Mouse (Mus musculus) midbrain, embryonic 14.5 days (tissue): ENCODE results near the gene Mex3a. TPM values are rescaled to one million over a fixed set of nuclear protein-coding genes. Genes with fewer than 3 reads are reported as not detected.

Source experiments
- ATAC-seq: fragments of 200-750 bp; cut with Nextera tagmentation; 2 replicates; pipeline ENCODE4 v1.8.0; 2017; ENCODE audit warnings: moderate number of reproducible peaks, moderate library complexity; ENCODE audit not compliant: low FRiP score, low TSS enrichment
- DNase-seq: peaks from one replicate; pipeline ENCODE4 v3.0.0-alpha.2; 2015
- H3K27ac ChIP-seq: fragments of 300-500 bp; sonication (generic); replicated peaks from 2 replicates; pipeline ENCODE4 v1.5.1; 2014; ENCODE audit warnings: mild to moderate bottlenecking, low read depth, low read length, moderate library complexity
- H3K27me3 ChIP-seq: fragments of 300-500 bp; sonication (generic); 2 replicates; pipeline ENCODE4 v1.6.1; 2014; ENCODE audit warnings: low read length, control low read depth, mixed read lengths; ENCODE audit not compliant: control insufficient read depth, insufficient read depth
- H3K36me3 ChIP-seq: fragments of 300-500 bp; sonication (generic); 2 replicates; pipeline ENCODE4 v1.6.1; 2014; ENCODE audit warnings: low read length, control low read depth; ENCODE audit not compliant: control insufficient read depth, insufficient read depth
- H3K4me1 ChIP-seq: fragments of 300-500 bp; sonication (generic); 2 replicates; pipeline ENCODE4 v1.6.1; 2014; ENCODE audit warnings: mild to moderate bottlenecking, antibody characterized with exemption, low read length, control low read depth; ENCODE audit not compliant: control insufficient read depth, insufficient read depth
- H3K4me2 ChIP-seq: fragments of 300-500 bp; sonication (generic); 2 replicates; pipeline ENCODE4 v1.6.1; 2014; ENCODE audit warnings: mild to moderate bottlenecking, low read length, moderate library complexity
- H3K4me3 ChIP-seq: fragments of 300-500 bp; sonication (generic); replicated peaks from 2 replicates; pipeline ENCODE4 v1.5.1; 2014; ENCODE audit warnings: low read depth, low read length
- H3K9ac ChIP-seq: fragments of 300-500 bp; sonication (generic); replicated peaks from 2 replicates; pipeline ENCODE4 v1.6.1; 2014; ENCODE audit warnings: mild to moderate bottlenecking, low read length, moderate library complexity
- H3K9me3 ChIP-seq: fragments of 300-500 bp; sonication (generic); 2 replicates; pipeline ENCODE4 v1.6.1; 2016; ENCODE audit warnings: low read length, control low read depth, mixed read lengths; ENCODE audit not compliant: control insufficient read depth
- WGBS: fragments of 180-500 bp; shearing (Covaris S2); extraction: QIAGEN DNeasy Blood & Tissue Kit; methylation state at CpG from one replicate; pipeline ENCODE4 v1.1.7; 2014; 5-methylcytosine and 5-hydroxymethylcytosine counted together
- polyA plus RNA-seq: library from polyadenylated mRNA; unstranded; fragments of >200 nt; fragmentation: Nextera tagmentation; extraction: Ambion mirVana; gene quantifications from 2 replicates; pipeline ENCODE4 v1.2.1, GENCODE M21; 2014

The Mex3a gene
- polyA plus RNA-seq, 1 experiment from 2014 or later = 51.8 TPM

DNA sequence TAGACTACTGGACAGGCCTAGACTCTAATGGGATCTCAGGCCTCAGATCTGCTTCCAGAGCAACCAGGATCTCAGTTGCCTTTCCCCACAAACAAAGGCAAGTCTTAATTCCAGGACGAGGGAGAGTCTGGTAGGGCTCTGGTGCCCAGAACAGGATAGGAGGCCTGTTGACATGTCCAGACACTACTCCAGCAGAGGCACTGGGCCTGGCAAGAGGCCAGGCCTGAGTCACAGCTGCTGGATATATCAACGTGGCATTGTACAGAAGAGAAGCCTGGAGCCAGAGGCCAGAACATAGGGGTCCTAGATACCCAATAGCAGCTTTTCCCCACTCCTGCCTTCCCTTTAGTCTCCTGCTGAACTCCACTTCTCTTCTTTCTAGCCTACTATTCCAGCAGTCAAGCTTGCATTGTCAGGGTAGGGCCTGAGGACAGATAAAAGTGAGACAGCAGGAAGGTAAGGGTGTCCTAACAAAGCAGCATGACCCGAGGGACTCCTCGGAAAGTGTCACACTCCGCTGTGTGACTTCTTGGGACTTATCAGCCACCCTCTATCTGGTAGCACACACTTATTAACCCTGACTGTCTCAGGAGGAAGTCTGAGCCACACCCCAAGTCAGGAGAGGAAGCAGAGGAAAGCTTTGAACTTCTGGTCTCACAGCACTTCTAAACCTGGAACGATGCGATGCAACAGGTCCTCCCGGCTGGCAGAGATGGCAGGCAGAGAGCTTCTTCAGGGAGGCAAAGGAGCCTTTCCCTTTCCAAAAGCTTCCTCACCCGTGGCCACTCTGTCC is 37.2 kb upstream of the Mex3a start:
- ATAC-seq = no peak
- peak; percentile 37 for DNase-seq

DNA sequence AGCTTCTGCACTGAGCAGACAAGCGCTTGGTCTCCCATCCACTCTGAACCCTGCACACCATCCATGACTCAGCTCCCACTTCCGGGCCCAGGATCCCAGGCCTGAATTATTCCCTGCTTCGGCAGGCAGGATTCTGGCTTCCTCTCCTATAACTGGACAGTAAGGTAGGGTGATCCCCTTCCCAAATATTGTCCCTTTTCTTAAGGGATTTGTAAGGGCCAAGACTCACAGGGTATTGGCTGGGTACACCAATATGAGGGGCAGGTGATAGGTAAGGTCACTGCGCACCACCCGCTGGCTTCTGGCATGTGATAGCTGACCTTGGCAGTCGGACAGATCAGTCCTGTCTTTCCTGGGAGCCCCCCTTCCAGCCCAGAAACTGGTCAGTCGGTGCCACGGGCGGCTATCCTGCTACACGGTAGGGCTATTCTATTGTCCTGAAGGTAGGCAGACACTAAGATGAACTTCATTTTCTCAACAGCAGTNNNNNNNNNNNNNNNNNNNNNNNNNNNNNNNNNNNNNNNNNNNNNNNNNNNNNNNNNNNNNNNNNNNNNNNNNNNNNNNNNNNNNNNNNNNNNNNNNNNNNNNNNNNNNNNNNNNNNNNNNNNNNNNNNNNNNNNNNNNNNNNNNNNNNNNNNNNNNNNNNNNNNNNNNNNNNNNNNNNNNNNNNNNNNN is 36.3 kb upstream of the Mex3a start:
- DNase-seq (no peak), ATAC-seq (no peak)
- no peaks in the 10 kb centered on the region; the same call in 1 of the 2 replicates for H3K27me3 ChIP-seq
- H3K4me3 ChIP-seq = no peak overlapping the region
- WGBS = 80% methylated on average over 10 of the region's 10 CpGs
- H3K36me3 ChIP-seq = no peaks in the 10 kb centered on the region
- H3K9me3 ChIP-seq = no peaks in the 10 kb centered on the region
- H3K4me1 ChIP-seq = peaks cover 13% of the 10 kb centered on the region
- no peak overlapping the region for H3K9ac ChIP-seq
- H3K27ac ChIP-seq = no peak overlapping the region
- no peak overlapping the region for H3K4me2 ChIP-seq

More for the DNA sequence above, 37.2 kb upstream of the Mex3a start:
- Histone ChIP-seq H3K9me3 (no peaks in the 10 kb centered on the region), H3K27ac (no peak overlapping the region), H3K9ac (no peak overlapping the region), H3K4me1 (peaks cover 13% of the 10 kb centered on the region), H3K36me3 (no peaks in the 10 kb centered on the region), H3K27me3 (no peaks in the 10 kb centered on the region), H3K4me3 (no peak overlapping the region), H3K4me2 (no peak overlapping the region)
- WGBS = 74% methylated on average over 9 of the region's 9 CpGs

DNA sequence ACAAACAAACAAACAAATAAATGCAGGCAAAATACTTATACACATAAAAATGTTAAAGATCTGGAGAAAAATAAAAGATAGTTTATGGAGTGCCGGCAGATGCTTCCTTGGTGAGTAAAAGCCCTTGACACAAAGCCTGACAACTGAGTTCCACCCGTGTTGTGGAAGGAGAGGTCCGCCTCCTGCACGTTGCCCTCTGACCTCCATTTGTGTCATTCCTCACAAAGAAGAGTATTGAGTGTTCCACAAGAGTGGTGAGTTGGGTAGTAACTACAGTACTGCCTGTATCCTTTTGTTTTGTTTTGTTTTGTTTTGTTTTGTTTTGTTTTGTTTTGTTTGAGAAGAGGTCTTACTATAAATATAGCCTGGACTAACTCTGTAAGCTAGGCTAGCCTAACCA is 32.6 kb upstream of the Mex3a start:
- Histone ChIP-seq H3K9ac (no peak overlapping the region), H3K4me1 (peaks cover 18% of the 10 kb centered on the region), H3K36me3 (no peaks in the 10 kb centered on the region), H3K4me2 (no peak overlapping the region), H3K27ac (no peak overlapping the region), H3K9me3 (no peaks in the 10 kb centered on the region), H3K27me3 (peaks cover 10% of the 10 kb centered on the region; the same call in 1 of the 2 replicates), H3K4me3 (no peak overlapping the region)
- no peak for ATAC-seq
- DNase-seq = no peak
- 72% methylated on average over 4 of the region's 4 CpGs for WGBS

DNA sequence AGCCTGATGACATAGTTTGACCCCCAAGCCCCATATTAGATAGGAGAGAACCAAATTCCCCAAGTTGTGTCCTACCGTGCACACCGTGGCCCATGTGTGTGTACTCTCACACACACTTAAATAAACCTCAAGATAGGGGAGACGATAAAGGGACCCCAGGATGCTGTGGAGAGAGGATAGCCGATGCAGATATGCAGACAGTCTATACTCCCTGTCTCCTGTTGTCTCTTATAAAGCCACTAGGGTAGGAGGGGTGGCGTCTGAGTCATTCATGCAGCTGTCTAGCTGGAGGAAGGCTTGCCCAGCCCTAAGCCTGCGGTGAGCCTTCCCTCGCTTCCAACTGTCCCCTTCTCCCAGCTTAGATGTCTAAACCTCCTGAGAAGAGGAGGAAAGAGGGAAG is 32.1 kb upstream of the Mex3a start:
- WGBS = 85% methylated on average over 7 of the region's 7 CpGs
- no peak overlapping the region for H3K4me3 ChIP-seq

DNA sequence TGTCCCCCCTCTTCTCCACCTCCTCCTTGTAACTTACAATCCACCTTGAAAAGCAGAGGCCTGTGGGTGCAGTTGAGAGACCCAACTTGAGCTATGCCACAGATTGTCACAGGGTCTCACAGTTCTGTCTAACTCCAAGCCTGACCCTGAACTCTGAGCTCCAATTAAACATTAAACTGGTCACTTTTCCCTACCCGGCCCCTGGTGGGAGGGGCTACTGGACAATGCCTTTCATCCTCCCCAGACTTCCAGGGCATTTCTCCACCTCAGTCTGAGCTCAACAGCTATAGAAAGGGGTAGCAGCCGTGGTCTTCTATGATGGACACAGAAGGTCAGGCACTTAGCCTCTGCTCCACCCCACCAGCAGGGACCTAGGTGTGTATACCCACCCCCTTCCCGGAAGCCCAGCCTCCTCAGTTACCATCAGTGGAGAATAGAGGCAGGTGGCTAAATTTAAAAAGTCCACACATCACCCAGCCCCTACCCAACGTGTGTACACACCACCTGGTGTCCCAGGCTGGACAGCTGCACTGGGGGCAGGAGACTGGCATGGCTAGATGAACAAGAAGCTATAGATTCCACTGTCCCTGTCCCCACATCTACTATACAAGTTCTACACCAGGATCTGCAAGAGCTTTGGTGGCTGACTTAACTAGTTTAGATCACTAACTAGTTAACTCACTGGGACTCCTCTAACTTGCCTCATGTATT is 31.4 kb upstream of the Mex3a start:
- no peak for DNase-seq
- Histone ChIP-seq H3K4me1 (peaks cover 18% of the 10 kb centered on the region), H3K27ac (no peak overlapping the region), H3K36me3 (no peaks in the 10 kb centered on the region), H3K4me2 (no peak overlapping the region), H3K9ac (no peak overlapping the region), H3K4me3 (no peak overlapping the region), H3K27me3 (peaks cover 10% of the 10 kb centered on the region; the same call in 1 of the 2 replicates), H3K9me3 (no peaks in the 10 kb centered on the region)
- 52% methylated on average over 4 of the region's 4 CpGs for WGBS
- no peak for ATAC-seq

More for the DNA sequence above, 32.1 kb upstream of the Mex3a start:
- ATAC-seq = no peak
- H3K4me2 ChIP-seq = no peak overlapping the region
- no peak for DNase-seq
- H3K27ac ChIP-seq = no peak overlapping the region
- peaks cover 10% of the 10 kb centered on the region; the same call in 1 of the 2 replicates for H3K27me3 ChIP-seq
- no peaks in the 10 kb centered on the region for H3K9me3 ChIP-seq
- H3K4me1 ChIP-seq = peaks cover 18% of the 10 kb centered on the region
- no peaks in the 10 kb centered on the region for H3K36me3 ChIP-seq
- H3K9ac ChIP-seq = no peak overlapping the region

DNA sequence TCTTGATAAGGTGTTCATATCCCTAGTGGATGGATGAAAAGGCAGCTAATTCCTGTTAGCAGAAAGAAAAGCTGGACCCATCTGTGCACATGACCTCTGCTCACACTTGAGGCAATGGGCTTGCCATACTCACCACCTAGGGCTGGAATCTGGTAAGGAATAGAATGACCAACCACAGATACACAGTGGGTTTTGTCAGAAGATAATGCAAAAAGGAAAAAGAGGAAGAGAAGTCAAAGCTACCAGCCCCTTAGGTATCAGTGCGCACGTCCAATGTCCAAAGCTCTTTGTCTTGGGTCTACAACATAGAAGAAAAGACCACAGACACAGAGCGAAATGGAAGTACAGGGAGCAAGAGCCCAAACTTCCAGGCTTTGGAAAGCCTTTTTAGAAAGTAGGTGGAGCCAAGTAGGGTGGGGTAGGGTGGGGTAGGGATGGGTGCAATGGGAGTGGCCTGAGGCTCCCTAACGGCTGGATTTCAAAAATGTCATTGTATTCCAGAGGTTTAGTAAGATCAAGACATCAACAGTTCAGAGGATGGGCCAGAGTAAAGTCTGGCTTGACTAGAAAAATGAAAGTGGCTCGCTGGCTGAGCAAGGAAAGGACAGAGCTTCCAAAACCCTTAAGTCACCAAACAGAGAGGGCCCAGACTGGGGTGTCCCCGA is 30.7 kb upstream of the Mex3a start:
- no peak overlapping the region for H3K27ac ChIP-seq
- no peaks in the 10 kb centered on the region for H3K9me3 ChIP-seq
- peaks cover 18% of the 10 kb centered on the region for H3K4me1 ChIP-seq
- H3K27me3 ChIP-seq = peaks cover 10% of the 10 kb centered on the region; the same call in 1 of the 2 replicates
- peak overlapping the region; percentile 69 for H3K4me3 ChIP-seq
- 59% methylated on average over 6 of the region's 6 CpGs for WGBS
- H3K4me2 ChIP-seq = peak overlapping the region; percentile 96
- no peaks in the 10 kb centered on the region for H3K36me3 ChIP-seq
- no peak overlapping the region for H3K9ac ChIP-seq
- DNase-seq (no peak), ATAC-seq (no peak)

DNA sequence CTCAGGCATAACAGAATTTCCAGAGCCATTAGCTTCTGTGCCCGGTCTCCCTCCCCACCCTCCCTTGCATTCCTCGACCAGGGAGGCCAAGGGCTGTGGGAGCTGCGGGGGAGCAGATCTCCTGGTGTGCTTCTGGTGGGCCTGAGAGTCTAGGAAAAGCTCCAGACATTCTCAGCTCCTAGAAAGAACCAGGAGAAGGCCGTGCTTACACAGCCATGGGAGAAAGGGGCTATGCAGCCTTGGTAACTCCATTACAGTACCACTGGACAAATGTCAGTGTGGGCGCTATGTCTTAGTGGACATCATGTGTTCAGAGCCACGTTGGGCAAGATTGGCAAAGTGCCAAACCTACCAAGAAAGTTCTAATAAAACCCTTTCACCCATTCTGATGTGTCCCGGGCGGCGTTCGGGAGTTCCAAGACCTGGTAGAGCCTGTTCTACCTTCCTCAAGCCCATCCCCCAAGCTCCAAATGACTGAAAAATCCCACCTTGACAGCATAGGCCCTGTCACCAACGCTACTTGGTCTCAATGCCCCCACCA is 30.1 kb upstream of the Mex3a start:
- Histone ChIP-seq H3K4me1 (peaks cover 18% of the 10 kb centered on the region), H3K4me3 (peak overlapping the region; percentile 69), H3K4me2 (peak overlapping the region; percentile 96), H3K27ac (no peak overlapping the region), H3K36me3 (no peaks in the 10 kb centered on the region), H3K9me3 (no peaks in the 10 kb centered on the region), H3K9ac (peak overlapping the region; percentile 79), H3K27me3 (peaks cover 10% of the 10 kb centered on the region; the same call in 1 of the 2 replicates)
- ATAC-seq (no peak), DNase-seq (peak; percentile 41)
- WGBS = 19% methylated on average over 11 of the region's 11 CpGs
